Mouse (Mus musculus): ENCODE measurements at regions not wholly inside any gene's neighbourhood (a gene's known extent, or its start where the extent isn't known, plus 50 kb on each side); places are given as distances from the start of the nearest gene placed in this dataset.

DNA sequence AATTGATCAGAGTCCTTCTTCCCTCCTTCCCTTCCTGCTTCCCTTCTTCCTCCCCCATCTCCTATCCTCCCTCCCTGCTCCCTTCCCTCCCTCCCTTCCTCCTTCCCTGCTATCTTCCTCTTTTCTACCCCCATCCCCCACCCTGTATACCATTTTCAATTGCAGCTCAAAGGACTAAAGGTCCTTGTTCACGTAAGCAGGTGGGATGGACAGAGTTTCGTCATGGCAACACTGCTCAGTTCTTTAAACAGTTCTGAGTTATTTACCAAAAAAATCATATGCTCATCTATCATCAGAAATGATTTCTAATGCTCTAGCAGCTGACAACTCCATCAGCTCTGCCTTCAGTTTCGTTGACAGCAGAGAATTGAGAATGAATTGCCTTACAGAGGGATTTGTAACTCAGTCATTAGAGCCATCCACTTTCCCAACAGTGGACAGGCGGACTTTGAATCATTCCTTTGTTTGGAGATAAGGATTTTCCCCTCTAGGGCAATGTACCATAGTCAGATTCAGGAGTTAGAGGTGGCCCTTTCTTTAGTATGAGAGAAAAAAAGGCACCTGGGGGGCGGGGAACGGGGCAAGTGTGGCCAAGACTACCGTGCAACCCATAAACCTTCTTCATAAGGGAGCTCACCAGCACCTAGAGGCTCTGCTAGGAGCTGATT is 113.7 kb upstream of the Lrig1 start:
- no peak for DNase-seq

DNA sequence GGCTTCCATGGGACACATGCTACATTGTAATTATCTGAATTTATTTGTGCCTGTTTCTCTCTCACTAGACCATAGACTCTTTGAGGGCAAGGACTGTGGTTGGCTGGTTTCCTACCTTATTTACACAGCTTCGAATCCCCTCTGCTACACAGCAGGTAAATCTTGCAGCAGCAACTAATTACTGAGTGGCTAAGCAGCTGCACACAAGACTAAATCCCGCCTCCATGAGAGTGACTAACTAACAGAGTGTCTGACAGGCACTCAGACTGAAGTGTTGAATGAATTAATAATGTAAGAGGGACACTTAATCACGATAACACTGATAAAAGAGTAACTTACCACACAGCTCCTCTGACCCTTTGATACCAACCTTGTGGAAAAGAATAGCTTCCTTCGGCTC is 111.9 kb upstream of the Lrig1 start:
- DNase-seq: no peak

DNA sequence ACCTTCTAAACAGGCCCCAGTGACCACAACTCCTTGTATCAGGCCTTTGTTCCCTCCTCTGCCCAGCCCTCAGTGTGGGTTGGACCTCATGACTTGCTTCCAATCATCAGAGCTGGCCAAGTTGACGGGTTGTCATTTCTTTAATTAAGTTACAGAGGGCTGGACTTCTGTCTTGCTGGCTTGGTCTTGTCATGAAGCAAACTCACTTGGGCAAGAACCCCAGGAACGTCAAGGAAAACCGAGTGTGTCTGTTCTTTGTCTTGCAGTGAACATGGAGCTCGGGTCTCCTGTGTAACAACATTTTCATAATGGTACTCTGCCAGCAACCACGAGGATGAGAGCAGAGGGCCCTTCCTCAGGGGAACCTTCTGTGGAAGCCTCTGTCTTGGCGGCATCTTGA is 107.3 kb upstream of the Lrig1 start:
- DNase-seq: no peak

DNA sequence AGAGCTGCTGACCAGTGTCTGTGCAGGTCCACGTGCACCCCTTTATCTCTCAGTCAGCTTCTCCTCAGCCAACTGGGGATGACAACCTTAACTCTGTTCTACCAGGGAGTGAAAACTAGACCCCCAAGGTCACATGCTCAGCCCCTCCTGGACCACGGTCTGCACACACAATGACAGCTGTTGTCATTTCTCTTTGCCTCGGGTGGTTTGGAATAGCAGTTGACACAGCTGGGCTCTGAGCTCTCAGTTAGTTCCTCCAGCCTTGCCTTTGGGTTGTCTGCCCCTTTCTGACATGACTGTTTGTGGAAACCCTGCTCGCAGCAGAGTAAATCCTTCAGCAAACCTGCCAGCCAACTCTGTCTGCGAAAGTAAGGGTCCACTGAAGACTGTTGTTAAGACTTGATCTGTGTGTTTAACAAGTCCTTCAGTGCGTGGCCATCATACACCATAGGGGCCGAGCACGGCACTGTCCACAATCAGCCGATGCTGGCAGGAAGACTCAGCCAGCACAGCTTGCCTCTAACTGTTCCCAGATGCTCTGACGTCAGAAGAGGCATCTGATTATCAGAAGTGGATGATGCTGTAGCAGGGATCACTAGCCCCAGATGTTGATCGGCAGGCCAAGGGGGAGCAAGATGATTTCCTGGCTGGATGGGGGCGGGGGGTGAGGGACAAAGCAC is 106.7 kb upstream of the Lrig1 start:
- no peak for DNase-seq

DNA sequence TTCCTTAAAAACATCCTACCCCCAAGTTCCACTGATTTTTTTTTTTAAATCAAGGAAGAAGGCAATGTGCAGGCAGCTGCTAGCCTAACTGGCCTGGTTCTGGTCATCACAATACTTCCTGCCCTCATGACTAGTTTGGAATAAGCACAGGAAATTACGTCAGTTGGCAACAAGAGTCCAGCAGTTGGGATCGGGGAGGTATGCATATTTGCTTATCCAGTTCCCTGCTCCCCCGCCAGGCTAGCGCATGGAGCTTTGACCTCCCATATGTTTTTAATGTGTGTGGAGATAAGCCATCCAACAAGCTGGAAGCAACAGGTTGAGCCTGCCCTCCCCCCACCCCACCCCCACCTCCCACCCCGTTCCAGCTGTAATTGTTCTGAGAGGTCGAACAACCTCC is 105.7 kb upstream of the Lrig1 start:
- no peak for DNase-seq

DNA sequence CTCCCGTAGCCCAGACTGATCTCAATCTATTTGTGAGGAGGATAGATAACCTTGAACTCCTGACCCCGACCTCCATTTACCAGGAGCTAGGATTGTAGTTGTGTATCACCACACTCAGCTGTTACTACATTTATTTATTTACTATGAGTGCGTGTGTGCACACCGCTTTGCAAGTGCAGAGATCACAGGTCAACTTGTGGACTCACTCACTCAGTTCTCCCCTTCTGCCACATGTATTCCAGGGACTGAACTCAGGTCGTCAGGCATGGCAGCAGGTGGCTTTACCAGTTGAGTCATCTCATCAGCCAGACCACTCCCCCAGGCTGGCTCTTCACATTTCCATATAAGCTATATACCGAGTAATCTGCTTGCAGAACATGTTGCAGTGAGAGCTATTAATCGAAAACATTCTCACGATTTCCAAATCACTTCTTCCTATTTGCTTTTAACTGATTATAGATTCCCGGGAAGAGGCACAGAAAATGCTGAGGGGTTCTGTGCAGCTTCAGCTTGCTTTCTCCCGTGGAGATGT is 104.4 kb upstream of the Lrig1 start:
- no peak for DNase-seq

DNA sequence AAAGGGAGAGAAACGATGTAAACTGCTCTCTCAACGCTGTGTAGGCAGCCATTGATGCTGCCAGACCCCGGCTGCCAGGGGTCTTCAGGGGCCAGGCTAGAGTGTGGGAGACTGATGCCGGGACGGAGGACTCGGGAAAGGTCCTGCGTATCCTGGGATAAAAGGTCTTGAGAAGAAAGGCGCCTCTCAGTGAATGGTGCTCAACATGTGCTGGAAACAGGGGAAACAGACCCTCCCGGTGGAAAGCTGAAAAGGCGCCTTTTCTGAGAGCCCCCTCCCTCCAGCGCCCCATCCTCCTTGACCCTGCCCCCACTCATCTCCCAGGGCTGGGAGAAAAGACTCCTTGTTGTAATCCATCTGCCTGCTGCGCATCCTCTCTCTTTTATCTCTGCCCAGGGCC is 101.1 kb upstream of the Lrig1 start:
- no peak for DNase-seq

DNA sequence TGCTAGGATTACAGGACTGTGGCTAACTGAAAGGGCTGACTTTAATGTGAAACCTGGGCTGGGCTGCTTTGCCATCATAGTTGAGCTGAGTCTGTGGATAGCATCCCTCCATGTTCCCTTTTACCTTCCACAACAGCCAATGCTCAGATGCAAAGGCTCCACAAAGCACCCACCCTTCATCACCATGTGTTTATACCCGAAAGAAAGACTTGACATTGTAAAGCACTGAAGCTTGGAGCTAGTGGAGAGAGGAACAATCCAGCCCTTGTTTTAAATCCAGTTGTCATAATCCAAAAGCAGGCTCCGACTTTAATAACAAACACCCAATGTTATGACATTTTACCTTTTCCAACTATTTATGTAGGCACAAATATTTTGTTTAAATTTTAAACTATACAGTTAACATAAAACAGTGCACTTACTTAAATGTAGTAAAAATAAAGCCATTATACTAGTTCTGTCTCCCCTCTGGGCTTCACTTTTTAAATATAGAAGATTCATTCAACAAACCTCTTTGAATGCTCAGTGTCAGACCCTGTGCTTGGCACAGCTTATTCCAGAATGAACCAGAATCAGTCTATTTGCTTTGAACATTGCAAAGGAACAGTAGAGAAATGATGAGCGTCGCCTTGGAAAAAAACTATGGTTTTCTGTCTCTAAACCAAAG is 98.7 kb upstream of the Lrig1 start:
- no peak for DNase-seq

DNA sequence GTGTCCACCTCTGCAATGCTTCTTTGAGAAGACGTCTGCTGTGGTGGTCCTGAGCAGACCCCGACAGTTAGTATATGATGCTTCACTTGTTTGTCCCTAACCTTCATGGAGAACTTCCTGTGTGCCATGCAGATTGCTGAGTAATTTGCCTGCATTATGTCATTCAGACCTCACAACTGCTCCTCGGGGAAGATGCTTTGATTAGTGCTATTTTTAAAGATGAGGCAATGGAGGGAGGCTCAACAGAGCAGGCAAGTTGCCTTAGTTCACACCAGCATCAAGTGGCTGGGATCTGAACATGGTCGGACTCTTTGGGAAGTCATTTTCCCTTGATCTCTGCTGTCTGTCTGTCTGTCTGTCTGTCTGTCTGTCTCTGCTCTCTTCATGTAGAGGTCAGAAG is 95.5 kb upstream of the Lrig1 start:
- DNase-seq: no peak

DNA sequence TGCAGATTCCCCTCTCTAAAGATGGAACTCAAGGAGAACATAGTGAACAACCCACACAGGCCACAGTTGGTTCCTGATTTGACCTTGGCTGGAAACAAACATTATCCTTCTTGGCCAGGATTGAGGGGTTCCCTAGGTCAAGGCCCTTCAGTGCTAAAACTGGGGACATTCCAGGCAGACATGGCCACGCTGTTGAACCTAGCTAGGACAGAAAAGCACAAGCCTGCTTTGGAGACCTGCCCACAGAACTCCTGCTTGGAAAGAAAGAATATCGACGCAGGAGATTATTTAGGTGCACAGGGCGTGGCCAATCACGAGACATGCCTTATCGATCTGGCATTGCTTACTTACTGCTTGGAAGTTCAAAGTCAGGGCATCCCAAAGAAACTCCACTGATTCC is 93.6 kb upstream of the Lrig1 start:
- no peak for DNase-seq

DNA sequence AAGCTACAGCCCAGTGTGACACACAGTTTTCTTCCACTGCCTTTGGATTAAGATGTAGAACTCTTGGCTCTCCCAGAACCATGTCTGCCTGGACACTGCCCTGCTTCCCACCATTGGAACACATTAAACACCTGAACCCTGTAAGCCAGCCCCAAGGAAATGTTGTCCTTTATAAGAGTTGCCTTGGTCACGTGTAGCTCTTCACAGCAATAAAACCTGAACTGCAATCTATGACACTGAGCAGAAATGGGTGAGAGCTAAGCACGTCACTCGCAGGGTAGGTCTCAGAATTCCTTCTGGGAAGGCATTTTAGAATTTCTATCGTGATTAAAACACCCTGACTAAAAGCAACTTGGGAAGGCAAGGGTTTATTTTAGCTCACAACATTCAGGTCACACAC is 92.4 kb upstream of the Lrig1 start:
- no peak for DNase-seq

DNA sequence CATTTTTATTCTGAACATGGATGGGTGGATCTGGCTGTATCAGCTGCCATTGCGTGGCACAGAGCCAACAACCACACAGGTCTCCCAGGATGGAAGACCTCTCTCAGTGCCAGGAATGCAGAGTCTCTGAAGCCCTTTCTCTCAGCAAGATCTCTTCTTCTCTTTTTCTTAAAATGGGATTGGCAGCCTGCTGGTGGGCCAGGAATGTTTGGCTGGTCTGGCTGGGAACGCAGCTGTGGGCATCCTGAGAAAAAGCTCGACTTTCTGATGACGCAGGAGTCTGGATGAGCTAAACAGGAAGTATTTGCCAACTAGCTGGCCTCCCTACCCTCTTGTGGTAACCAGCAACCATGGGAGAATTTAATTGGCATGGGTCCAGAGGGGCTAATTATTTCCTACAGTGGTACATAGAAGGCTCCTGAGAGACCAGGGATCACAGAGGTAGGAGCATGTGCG is 89.4 kb upstream of the Lrig1 start:
- no peak for DNase-seq

DNA sequence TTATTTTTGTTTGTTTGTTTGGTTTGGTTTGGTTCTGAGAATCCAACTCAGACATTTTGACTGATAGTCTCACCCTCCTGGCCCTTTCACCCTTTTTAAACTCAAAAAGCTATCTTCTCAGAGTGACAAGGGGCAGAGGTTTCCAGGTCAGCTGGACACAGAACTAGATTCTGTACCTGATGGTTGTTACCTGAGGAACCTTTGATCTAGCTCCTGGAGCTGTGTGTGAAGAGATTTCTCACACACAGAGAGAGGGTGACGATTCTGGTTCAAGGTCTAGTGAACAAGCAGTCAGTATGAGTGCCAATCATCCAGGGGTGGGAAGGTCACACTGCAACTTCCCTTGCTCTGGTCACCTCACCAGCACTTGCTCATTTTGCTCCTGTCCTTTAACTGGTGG is 83.5 kb upstream of the Lrig1 start:
- no peak for DNase-seq

DNA sequence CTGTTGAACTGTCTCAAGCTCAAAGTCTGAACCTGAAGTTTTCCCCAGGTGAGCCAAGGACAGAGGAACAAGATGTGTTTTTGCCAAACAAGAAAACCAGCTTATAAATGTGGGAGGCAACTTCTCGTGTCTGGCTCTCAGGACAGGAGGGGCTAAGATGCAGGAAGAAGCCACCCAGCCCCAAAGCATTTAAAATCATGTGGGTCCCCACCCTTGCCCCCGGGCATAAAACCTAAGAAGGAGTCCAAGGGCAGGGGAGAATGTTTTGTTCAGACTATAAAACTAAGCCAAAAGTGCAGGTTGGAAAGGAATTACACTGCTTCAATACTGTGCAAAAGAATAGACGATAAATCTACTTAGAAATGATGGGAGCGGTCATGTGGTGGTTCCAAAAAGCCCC is 80.7 kb upstream of the Lrig1 start:
- DNase-seq: no peak

DNA sequence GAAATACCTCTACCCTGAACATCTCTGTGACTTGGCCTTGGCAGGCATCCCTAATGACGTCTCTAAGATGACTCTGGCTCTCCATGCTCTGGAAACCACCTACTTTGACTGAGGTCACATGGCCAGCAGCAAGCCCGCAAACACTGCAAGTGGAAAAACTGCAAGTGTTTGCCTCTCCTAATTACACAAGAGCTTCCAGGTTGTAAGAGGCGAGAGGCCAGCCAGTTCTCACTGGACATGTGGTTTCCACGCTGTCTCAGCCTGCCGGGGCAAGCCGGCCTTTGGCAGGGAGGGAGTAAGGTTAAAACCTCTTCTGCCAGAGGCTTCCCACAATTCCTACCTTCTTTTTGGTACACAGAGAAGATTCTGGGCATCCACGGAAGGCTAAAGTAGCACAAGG is 79.9 kb upstream of the Lrig1 start:
- peak; percentile 63 for DNase-seq

DNA sequence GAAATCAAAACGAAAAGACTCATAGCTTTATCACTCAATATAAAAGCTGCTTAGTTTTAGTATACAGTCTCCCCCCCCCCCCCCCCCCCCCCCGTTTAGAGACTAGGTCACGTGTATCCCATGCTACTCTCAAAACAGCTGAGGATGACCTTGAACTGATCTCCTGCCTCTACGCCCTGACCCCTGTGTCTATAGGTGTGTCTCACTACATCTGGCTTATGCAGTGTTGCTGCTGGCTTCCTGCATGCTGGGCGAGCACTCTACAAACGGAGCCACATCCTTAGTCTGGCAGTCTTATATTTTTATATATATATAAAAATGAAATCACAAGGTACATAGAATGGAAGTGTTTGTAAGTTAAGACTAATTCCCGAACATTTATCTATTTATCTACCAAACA is 79.3 kb upstream of the Lrig1 start:
- DNase-seq: no peak

DNA sequence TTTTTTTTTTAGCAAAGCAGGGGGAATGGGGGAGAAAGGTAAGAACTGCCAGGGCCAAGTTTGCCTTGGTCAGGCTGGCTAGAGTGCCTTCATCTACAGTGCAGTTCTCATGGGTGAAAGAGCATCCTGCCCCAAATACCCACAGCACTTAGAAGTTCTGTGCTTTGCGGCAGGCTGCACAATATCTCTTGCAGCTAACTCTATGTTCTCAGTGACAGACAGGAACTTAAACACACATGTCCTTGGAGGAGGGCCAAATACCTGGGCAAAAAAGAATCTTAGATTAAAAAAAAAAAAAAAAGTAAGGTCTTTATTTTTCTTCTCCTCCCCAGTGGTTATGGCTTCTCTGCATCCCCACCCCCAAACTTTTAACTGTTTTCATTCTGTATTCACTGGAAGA is 78.8 kb upstream of the Lrig1 start:
- no peak for DNase-seq

DNA sequence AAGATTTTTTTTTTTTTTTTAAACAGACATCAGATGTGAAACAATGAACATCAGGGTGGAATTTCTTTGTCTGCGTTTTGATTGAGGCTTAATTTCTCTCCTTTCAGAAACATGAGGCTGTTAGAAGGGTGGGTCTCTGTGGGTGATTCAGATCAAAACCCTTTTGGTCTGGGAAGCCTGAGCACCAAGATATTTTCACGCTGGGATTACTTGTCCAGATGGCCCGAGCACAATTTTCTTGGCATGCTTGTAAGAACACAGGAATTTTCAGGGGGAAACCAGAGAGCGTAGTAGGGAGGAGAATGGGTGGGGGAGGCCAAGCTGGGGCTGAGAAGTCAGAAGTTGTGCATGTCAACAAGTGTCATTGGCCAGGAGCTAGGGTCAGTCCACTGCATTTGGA is 76.6 kb upstream of the Lrig1 start:
- DNase-seq: no peak

DNA sequence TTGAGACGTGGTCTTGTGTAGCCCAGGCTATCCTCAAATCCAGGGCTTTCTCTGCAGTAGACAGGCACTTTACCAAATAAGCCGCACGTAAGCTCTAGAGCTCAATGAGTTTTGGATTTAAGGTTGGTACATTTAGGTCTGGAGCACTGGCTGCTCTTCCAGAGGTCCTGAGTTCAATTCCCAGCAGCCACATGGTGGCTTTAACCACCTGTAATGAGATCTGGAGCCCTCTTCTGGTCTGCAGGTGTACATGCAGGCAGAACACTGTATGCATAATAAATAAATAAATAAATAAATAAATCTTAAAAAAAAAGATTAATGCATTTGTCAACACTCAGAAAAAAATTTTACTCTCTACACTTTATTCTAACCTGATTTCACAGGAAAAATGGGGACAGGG is 74.9 kb upstream of the Lrig1 start:
- DNase-seq: no peak

DNA sequence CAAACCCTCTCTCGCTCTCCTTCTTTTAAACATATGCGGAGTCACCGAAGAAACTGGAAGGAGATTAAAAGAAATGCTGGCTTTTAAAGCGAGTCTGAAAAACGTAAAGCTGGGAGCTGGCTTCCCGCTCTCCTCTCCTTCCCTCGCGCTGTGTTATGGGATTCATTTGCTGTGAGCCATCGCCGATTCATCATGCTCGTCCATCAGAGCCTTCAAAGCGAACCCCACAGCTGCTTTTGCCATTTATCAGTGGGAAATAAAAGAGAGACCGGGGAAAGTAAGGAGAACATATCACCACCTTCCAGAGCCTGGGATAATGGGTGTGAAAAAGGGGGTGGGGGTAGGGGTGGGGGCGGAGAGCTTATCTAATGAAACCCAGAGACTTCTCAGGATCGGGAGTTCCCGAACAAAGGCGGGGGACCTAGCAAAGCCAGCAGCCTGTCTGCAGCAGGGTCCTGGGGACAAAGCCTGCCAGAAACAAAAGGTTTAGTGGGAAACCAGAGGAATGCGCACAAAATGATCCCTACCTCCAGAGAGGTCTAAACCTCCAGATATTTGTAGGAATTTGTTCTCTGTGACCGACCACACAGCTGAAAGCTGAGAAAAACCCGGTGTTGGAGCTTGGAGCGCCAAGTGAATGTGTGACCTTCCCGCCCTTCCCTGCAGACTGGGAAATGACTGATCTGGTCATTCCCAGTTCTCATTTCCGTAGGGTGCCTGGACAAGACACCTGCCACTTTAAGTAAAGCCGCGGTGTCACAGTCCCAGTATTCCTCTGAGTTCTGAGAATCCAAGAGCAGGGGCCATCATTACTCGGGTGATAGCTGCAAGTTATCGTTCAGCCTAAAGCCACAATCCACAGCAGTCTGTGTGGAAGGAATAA is 73.9 kb upstream of the Lrig1 start:
- DNase-seq: no peak

DNA sequence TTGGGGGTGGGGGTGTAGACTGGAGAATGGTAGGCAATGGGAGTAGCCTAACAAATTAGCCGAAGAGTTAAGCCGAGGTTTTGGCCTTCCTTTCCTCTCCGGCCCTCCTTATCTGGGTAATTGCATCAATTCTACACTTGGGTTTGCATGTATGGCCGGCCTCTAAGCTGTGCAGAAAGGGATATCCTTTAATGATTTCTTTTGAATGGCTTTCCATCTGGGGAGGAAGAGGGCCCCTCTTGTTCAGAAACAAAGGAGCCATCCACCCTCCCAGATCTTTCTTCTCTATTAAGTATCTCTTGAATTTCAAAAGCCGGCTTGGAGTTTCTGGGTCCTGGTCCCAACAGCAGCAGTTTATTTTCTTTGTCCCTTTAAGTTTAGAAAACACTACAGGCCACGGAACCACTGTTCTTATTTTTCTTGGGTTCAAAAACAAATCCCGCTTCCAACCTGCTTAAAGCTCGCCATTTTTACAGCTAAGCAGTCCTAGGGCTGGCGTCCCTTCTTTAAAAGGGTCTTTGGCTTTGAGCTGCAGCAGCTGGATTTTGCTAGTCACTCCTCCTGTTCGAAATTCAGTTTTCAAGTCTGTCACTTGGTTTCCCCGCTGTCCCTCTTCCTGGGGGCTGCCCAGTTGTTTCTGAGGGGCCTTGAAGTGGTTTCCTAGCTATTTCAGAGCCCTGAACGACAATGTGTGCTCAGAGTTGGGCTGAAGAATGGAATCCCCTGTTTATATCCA is 73.1 kb upstream of the Lrig1 start:
- no peak for DNase-seq

DNA sequence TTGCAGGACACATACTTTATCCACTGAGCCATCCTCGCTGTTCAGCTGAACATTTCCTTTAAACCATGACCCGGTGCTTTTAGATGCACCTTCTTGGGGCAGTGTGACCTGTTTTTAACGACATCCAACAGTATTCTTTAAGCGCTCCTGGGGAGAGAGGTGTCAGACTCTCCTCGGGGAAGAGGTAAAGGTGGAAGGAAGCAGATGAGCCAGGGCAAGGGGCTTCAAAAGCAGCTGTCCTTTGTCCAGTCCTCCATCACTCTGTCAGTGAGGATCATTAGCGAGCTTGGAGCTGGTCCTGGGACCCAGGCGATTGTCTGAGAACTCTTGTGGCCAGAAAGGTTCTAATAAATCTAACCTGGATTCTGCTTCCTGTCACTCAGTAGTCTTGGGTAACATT is 72.4 kb upstream of the Lrig1 start:
- DNase-seq: no peak

Measured in adrenal gland, postnatal 14 days (tissue).